Mouse (Mus musculus): ENCODE measurements around the gene Olfr51. TPM values are rescaled to one million over a fixed set of nuclear protein-coding genes. Genes with fewer than 3 reads are reported as not detected.
"Not testable (repeated sequence)": the region's sequence is repeated elsewhere in the genome, so short reads cannot be mapped to it uniquely, and the experiment has no call there.

Olfr51 gene
- polyA plus RNA-seq, 1 experiment from 2014 or later = not detected

DNA sequence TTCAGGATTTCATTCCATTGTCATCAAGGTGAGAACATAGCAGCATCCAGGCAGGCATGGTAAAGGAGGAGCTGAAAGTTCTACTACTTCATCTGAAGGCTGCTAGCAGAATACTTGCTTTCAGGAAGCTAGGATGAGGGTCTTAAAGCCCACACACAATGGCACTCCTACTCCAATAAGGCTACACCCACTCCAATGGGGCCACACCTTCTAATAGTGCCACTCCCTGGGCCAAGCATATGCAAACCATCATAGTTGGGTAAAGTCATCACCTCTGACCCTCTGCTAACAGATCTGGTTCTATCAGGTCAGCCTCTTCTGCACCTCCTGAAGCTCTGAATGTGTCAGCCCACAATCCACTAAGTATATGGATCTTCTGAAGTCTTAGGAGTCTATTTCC is 30.7 kb downstream of the Olfr51 start:
- H3K36me3 ChIP-seq; H3K4me3 ChIP-seq; H3K9me3 ChIP-seq; H3K4me1 ChIP-seq; H3K27ac ChIP-seq (replicated peaks); ATAC-seq (ENCODE audit: low FRiP score, low read depth); H3K9ac ChIP-seq (replicated peaks); H3K4me2 ChIP-seq (replicated peaks); H3K27me3 ChIP-seq: not testable (repeated sequence)

DNA sequence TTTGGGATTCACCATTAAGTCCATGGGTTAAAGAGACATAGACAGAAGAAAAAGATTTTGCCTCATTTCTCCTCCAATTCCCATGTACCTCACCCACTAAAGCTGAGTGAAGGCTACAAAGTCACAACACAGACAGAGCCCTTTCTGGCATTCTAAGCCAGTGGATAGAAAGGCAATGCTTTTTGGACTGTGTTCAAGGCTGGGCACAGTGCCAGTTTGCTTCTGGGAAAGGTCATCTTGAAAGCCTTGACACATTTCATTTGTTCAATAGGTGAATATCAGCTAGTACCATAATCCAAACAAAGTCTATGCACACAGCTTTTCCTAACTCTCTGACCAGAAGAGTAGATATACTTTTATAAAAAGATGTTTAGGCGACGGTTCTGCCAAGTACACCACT is 32.6 kb downstream of the Olfr51 start:
- 90% methylated on average over 2 of the region's 2 CpGs for WGBS
- Histone ChIP-seq H3K36me3 (no peaks in the 10 kb centered on the region), H3K27ac (replicated peaks) (no peak overlapping the region), H3K4me1 (no peaks in the 10 kb centered on the region), H3K9me3 (no peaks in the 10 kb centered on the region), H3K4me2 (replicated peaks) (no peak overlapping the region), H3K27me3 (no peaks in the 10 kb centered on the region), H3K4me3 (no peak overlapping the region), H3K9ac (replicated peaks) (no peak overlapping the region)
- no peak for ATAC-seq (ENCODE audit: low FRiP score, low read depth)

DNA sequence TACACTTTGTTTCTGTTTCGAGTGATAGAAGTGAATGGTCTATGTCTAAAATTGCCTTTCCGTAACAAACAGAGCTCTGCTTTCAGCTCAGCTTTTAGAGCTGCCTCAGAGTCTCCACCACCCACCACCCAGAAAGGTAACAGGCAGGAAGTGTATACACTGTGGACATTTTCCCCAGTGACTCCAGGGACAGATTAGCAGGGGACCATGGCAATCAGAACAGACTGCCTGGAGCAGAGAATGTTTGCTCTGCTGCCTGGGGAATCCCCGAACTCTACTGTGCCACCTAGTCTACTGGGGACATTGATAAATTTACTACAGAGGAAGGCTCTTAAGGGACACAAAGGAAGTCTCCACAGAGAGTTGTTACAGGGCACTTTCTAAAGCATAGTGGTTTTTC is 41.4 kb downstream of the Olfr51 start:
- not testable (repeated sequence) for H3K9ac ChIP-seq (replicated peaks); H3K27ac ChIP-seq (replicated peaks); ATAC-seq (ENCODE audit: low FRiP score, low read depth); H3K4me1 ChIP-seq; H3K36me3 ChIP-seq; H3K9me3 ChIP-seq; H3K27me3 ChIP-seq; H3K4me2 ChIP-seq (replicated peaks); H3K4me3 ChIP-seq
- WGBS = 73% methylated on average over 3 of the region's 3 CpGs

DNA sequence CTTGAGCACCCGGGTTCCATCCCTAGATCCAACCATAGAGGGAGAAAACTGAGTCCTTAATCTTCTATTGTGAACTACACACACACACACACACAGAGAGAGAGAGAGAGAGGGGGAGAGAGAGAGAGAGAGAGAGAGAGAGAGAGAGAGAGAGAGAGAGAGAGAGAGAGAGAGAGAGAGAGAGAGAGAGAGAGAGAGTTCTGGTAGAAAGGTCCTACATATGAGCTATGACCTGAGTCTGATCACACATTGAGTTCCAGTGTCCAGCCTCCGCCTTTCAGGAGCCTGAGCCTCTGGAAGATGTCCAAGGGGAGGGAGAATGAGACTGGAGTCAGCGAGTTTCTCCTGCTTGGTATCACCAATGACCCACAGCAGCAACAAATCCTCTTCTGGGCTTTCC is 44.4 kb downstream of the Olfr51 start, which contains the start of gene Olfr1375:
Gene Olfr1375 (plus strand): TSS at position 301 of the 400 bp plus-strand sequence.
- WGBS = 62% methylated on average over 3 of the region's 3 CpGs
- H3K36me3 ChIP-seq, H3K4me1 ChIP-seq: not testable (repeated sequence)

GRCm38 (mm10) chr11:51051678-51052077 is 48.3 kb downstream of the Olfr51 start:
- Histone ChIP-seq H3K4me1 (no peaks in the 10 kb centered on the region), H3K4me3 (no peak overlapping the region), H3K27ac (replicated peaks) (no peak overlapping the region), H3K27me3 (no peaks in the 10 kb centered on the region), H3K9ac (replicated peaks) (no peak overlapping the region), H3K4me2 (replicated peaks) (no peak overlapping the region), H3K36me3 (no peaks in the 10 kb centered on the region), H3K9me3 (no peaks in the 10 kb centered on the region)
- no peak for ATAC-seq (ENCODE audit: low FRiP score, low read depth)
- 70% methylated on average over 2 of the region's 2 CpGs for WGBS

More for the DNA sequence above, 44.4 kb downstream of the Olfr51 start, which contains the start of gene Olfr1375:
- not testable (repeated sequence) for ATAC-seq (ENCODE audit: low FRiP score, low read depth); H3K9ac ChIP-seq (replicated peaks); H3K9me3 ChIP-seq; H3K4me3 ChIP-seq; H3K27me3 ChIP-seq; H3K27ac ChIP-seq (replicated peaks); H3K4me2 ChIP-seq (replicated peaks)

DNA sequence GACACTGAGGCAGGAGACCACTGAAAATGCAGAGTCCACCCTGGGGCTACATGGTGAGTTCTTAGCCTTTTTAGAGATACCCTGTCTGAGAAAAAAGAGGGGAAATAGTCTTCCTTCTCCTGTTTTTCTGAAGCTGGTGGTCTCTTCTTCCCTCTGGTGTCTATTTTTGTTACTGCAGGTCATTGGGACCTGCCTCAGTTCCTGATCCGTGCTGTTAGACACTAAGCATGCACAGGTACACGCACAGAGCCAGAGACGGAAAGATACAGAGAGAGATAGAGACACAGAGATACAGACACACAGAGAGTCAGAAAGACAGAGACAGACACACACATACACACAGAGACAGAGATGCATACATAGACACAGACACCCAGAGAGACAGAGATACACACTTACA is 49.8 kb downstream of the Olfr51 start:
- no peak overlapping the region for H3K27ac ChIP-seq (replicated peaks)
- WGBS = 50% methylated on average over 3 of the region's 3 CpGs
- no peaks in the 10 kb centered on the region for H3K9me3 ChIP-seq
- H3K4me3 ChIP-seq = no peak overlapping the region
- no peak for ATAC-seq (ENCODE audit: low FRiP score, low read depth)
- H3K4me2 ChIP-seq (replicated peaks) = no peak overlapping the region
- H3K9ac ChIP-seq (replicated peaks) = no peak overlapping the region
- no peaks in the 10 kb centered on the region for H3K4me1 ChIP-seq
- H3K27me3 ChIP-seq = no peaks in the 10 kb centered on the region
- no peaks in the 10 kb centered on the region for H3K36me3 ChIP-seq

DNA sequence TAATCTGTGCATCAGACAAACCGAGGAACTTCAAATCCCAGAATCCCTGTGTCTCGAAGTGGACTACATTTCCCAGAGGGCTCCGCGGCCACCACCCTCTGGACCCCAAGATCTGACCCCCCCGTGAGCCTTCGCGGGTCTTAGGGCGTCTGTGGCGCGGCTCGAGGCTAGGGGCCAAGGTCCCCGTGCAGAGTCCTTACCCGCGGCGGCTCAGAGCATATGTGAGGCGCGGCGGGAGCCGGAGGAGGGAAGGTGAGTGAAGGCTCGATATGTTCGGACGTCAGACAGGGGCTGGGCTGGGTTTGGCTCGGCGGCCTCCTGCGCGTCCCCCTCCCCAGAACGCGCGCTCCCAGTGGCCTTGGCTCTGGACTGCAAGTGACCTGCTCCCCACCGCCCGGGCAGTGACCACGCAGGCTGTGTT is 55.8 kb downstream of the Olfr51 start, which contains the start of gene Zfp354a:
Gene Zfp354a (plus strand): TSS at position 107 of the 421 bp plus-strand sequence.
- H3K9me3 ChIP-seq = no peaks in the 10 kb centered on the region
- peak within 1 kb of the TSS; percentile 50; the same call in 1 of the 2 replicates for H3K27ac ChIP-seq (replicated peaks)
- H3K27me3 ChIP-seq = no peaks in the 10 kb centered on the region
- H3K4me3 ChIP-seq = peak within 1 kb of the TSS; percentile 77
- H3K9ac ChIP-seq (replicated peaks) = peak within 1 kb of the TSS; percentile 77
- H3K4me1 ChIP-seq = peaks cover 11% of the 10 kb centered on the region
- peak within 1 kb of the TSS; percentile 84 for H3K4me2 ChIP-seq (replicated peaks)
- H3K36me3 ChIP-seq = peaks cover 30% of the 10 kb centered on the region
- under 1% methylated on average over 31 of the region's 32 CpGs for WGBS
- peak; percentile 95 for ATAC-seq (ENCODE audit: low FRiP score, low read depth)

Other genes with a start within 250 kb of the Olfr51 start
- gene Zfp354c, start 175.9 kb upstream of the Olfr51 start, polyA plus RNA-seq (2016; fragmentation: Nextera tagmentation; extraction: Ambion mirVana) = 58.1 and 59.2 TPM in 2 replicates
- 1.1 and 1.8 TPM in 2 replicates for gene Zfp879, start 162.0 kb upstream of the Olfr51 start, polyA plus RNA-seq (2016; fragmentation: Nextera tagmentation; extraction: Ambion mirVana)
- not detected in 2 replicates for gene Grm6, start 152.9 kb upstream of the Olfr51 start, polyA plus RNA-seq (2016; fragmentation: Nextera tagmentation; extraction: Ambion mirVana)
- 17.3 and 19.3 TPM in 2 replicates for gene Zfp454, start 115.9 kb upstream of the Olfr51 start, polyA plus RNA-seq (2016; fragmentation: Nextera tagmentation; extraction: Ambion mirVana)
- gene Zfp2, start 87.4 kb upstream of the Olfr51 start, polyA plus RNA-seq (2016; fragmentation: Nextera tagmentation; extraction: Ambion mirVana) = 37.4 and 40.2 TPM in 2 replicates
- gene Zfp354b, start 72.0 kb upstream of the Olfr51 start, polyA plus RNA-seq (2016; fragmentation: Nextera tagmentation; extraction: Ambion mirVana) = 2.1 and 2.4 TPM in 2 replicates
- not detected in 2 replicates for gene 4933414I15Rik, start 59.8 kb upstream of the Olfr51 start, polyA plus RNA-seq (2016; fragmentation: Nextera tagmentation; extraction: Ambion mirVana)
- not detected in 2 replicates for gene Prop1, start 49.8 kb upstream of the Olfr51 start, polyA plus RNA-seq (2016; fragmentation: Nextera tagmentation; extraction: Ambion mirVana)
- gene Olfr1378, start 37.1 kb upstream of the Olfr51 start, polyA plus RNA-seq (2016; fragmentation: Nextera tagmentation; extraction: Ambion mirVana) = not detected in 2 replicates
- not detected in 2 replicates for gene Olfr1377, start 21.6 kb upstream of the Olfr51 start, polyA plus RNA-seq (2016; fragmentation: Nextera tagmentation; extraction: Ambion mirVana)
- not detected in 2 replicates for gene Olfr54, start 10.6 kb downstream of the Olfr51 start, polyA plus RNA-seq (2016; fragmentation: Nextera tagmentation; extraction: Ambion mirVana)
- not detected in 2 replicates for gene Olfr1375, start 44.5 kb downstream of the Olfr51 start, polyA plus RNA-seq (2016; fragmentation: Nextera tagmentation; extraction: Ambion mirVana)
- gene Zfp354a, start 55.7 kb downstream of the Olfr51 start, polyA plus RNA-seq (2016; fragmentation: Nextera tagmentation; extraction: Ambion mirVana) = 11.3 and 11.7 TPM in 2 replicates
- gene Gm12569, start 216.9 kb downstream of the Olfr51 start, polyA plus RNA-seq (2016; fragmentation: Nextera tagmentation; extraction: Ambion mirVana) = not detected in 2 replicates

Measured in midbrain, embryonic 12.5 days (tissue).